Comparison of ENCODE assay signal across 27 mouse cellular contexts in the genomic region with DNA sequence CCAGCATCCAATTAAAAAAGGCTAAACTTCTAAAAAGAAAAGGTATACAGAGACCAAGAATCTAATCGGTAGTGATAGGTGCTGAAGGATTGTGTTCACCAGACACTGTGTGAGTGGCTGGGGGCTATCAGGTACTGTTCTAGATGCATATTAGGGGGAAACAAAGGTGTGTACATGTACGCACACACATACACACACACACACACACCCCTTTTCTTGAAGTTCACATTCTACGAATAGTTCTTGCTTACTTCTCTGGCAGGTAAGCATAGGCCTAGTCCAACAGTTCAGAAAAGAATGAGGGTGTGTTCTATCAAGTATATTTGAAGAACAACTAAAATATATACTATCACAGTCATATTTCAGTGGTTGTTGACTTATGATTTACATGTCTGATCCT.
"Had no signal": no experiment of that assay in that cellular context is flagged by ENCODE, and none has a peak within 500 bp of the region (broad histone marks: within the 10 kb centered on the region; RNA-seq: fewer than 3 reads in every experiment).

No protein-coding gene starts in this region.

- H3K4me3 ChIP-seq: embryonic facial prominence, embryonic 10.5 days; embryonic facial prominence, embryonic 12.5 days; embryonic facial prominence, embryonic 13.5 days; embryonic facial prominence, embryonic 15.5 days; erythroblast, embryonic 14.5 days; forebrain, embryonic 10.5 days; forebrain, embryonic 12.5 days; forebrain, embryonic 13.5 days; forebrain, embryonic 15.5 days; gastrocnemius, adult 2 months had no signal

- H3K27ac ChIP-seq: embryonic facial prominence, embryonic 10.5 days; embryonic facial prominence, embryonic 12.5 days; embryonic facial prominence, embryonic 13.5 days; embryonic facial prominence, embryonic 15.5 days; forebrain, embryonic 10.5 days; forebrain, embryonic 12.5 days; forebrain, embryonic 13.5 days; forebrain, embryonic 15.5 days; gastrocnemius, adult 2 months had no signal

- H3K9me3 ChIP-seq: embryonic facial prominence, embryonic 10.5 days; embryonic facial prominence, embryonic 12.5 days; embryonic facial prominence, embryonic 13.5 days; embryonic facial prominence, embryonic 15.5 days; forebrain, embryonic 10.5 days; forebrain, embryonic 12.5 days; forebrain, embryonic 13.5 days; forebrain, embryonic 15.5 days had no signal

- DNase-seq: cerebellum, adult 18-20 months; cerebellum, adult 2 months; cerebellum, adult 8-10 months; cerebellum, adult 9-10 months; cerebellum, adult 9-11 months; cerebellum, postnatal 10 days; cerebellum, postnatal 14 days; cerebellum, postnatal 25 days; cerebellum, postnatal 36 days; embryo, embryonic 11 days; forebrain, postnatal 0 days; gastrocnemius, adult 2 months; gastrocnemius, postnatal 10 days; gastrocnemius, postnatal 14 days; gastrocnemius, postnatal 25 days; gastrocnemius, postnatal 36 days; heart, adult 11 months had no signal

- H3K27me3 ChIP-seq: embryonic facial prominence, embryonic 12.5 days; embryonic facial prominence, embryonic 13.5 days; embryonic facial prominence, embryonic 15.5 days; forebrain, embryonic 12.5 days; forebrain, embryonic 13.5 days; forebrain, embryonic 15.5 days had no signal

- H3K4me2 ChIP-seq: embryonic facial prominence, embryonic 12.5 days; embryonic facial prominence, embryonic 13.5 days; embryonic facial prominence, embryonic 15.5 days; forebrain, embryonic 12.5 days; forebrain, embryonic 13.5 days; forebrain, embryonic 15.5 days had no signal

- ATAC-seq: forebrain, embryonic 15.5 days; forebrain, embryonic 16.5 days; forebrain, postnatal 0 days had no signal

- H3K36me3 ChIP-seq: forebrain, embryonic 12.5 days; forebrain, embryonic 15.5 days had no signal

- H3K9ac ChIP-seq: embryonic facial prominence, embryonic 12.5 days; embryonic facial prominence, embryonic 13.5 days; embryonic facial prominence, embryonic 15.5 days; forebrain, embryonic 12.5 days; forebrain, embryonic 13.5 days; forebrain, embryonic 15.5 days; forebrain, postnatal 0 days had no signal

- H3K4me1 ChIP-seq: embryonic facial prominence, embryonic 10.5 days; embryonic facial prominence, embryonic 12.5 days; embryonic facial prominence, embryonic 13.5 days; embryonic facial prominence, embryonic 15.5 days; forebrain, embryonic 12.5 days; forebrain, embryonic 13.5 days; forebrain, embryonic 15.5 days had no signal
